Mouse (Mus musculus): ENCODE results near the gene Nelfa. TPM values are rescaled to one million over a fixed set of nuclear protein-coding genes. Genes with fewer than 3 reads are reported as not detected.

Nelfa gene
- polyA plus RNA-seq, 1 experiment from 2014 or later = 37.8 TPM

DNA sequence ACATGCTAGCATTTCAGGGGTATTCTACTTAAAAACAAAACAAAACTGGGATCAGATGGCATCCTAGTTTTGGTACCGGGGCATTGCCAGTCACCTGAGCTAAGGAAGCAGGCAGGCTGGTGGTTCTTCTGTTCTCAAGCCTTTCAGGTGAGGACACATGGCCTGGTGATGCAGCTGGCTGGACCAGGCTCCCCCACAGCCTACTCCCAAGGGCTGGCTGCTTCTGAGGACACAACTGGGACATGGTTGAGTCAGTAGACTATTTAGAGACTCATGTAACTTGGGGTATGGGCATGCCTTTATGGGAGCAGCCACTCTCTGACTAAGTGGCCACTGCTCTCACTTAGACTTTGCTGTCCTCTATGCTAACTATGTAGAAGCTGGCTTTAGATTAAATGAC is 60.7 kb downstream of the Nelfa start:
- 97% methylated on average over 1 of the region's 1 CpGs for WGBS
- peaks cover 18% of the 10 kb centered on the region for H3K36me3 ChIP-seq (ENCODE audit: control insufficient read depth, insufficient read depth, low read length)
- H3K4me1 ChIP-seq (ENCODE audit: control insufficient read depth, insufficient read depth, low read depth, low read length) = no peaks in the 10 kb centered on the region
- no peak overlapping the region for H3K27ac ChIP-seq (ENCODE audit: low read depth, low read length)
- H3K9me3 ChIP-seq (ENCODE audit: control insufficient read depth, low read length) = no peaks in the 10 kb centered on the region
- no peak for ATAC-seq
- no peak overlapping the region for H3K4me3 ChIP-seq (ENCODE audit: low read length)
- no peaks in the 10 kb centered on the region for H3K27me3 ChIP-seq (replicated peaks; ENCODE audit: control insufficient read depth, insufficient read depth, low read length)
- H3K4me2 ChIP-seq (ENCODE audit: low read length) = no peak overlapping the region
- no peak overlapping the region for H3K9ac ChIP-seq (ENCODE audit: low read depth, low read length)

DNA sequence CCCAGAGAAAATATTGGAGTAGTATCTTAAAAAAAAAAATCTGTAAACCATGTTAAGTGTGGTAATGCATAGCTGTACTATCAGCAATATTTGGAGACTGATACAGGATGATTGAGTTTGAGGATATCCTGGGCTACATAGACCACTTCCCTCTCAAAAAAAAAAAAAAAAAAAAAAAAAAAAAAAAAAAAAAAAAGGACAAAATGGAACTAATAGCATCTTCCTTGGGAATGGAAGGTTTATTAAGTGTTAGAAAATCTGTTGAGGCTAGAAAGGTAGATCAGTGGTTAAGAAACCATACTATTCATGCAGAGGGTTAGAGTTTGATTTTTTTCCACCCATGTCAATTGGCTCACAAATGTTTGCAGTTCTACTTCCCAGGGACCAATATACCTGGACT is 78.5 kb downstream of the Nelfa start:
- Histone ChIP-seq H3K4me1 (ENCODE audit: control insufficient read depth, insufficient read depth, low read depth, low read length) (no peaks in the 10 kb centered on the region), H3K36me3 (ENCODE audit: control insufficient read depth, insufficient read depth, low read length) (peaks cover 40% of the 10 kb centered on the region), H3K9ac (ENCODE audit: low read depth, low read length) (no peak overlapping the region), H3K4me2 (ENCODE audit: low read length) (no peak overlapping the region), H3K9me3 (ENCODE audit: control insufficient read depth, low read length) (no peaks in the 10 kb centered on the region), H3K27ac (ENCODE audit: low read depth, low read length) (no peak overlapping the region), H3K27me3 (replicated peaks; ENCODE audit: control insufficient read depth, insufficient read depth, low read length) (no peaks in the 10 kb centered on the region), H3K4me3 (ENCODE audit: low read length) (no peak overlapping the region)
- ATAC-seq = no peak

DNA sequence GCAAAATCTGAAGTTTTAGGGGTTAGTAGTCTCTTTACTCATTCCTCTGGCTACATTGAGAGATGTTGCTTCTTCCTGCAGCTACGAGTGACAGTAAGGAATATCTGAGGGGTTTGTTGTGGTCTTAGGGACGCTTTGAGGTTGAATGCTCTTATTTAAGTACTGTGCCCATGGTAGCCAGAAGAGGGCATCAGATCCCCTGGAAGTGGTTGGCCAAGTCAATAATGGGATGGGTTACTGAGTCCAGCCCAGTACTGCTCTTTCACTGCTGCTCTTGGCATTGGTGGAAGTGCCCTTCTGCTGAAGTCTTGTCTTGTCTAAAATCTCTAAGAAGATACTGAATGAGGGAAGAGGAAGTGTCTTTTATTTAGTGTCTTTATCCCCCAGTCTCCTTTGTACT is 82.2 kb downstream of the Nelfa start:
- Histone ChIP-seq H3K27me3 (replicated peaks; ENCODE audit: control insufficient read depth, insufficient read depth, low read length) (no peaks in the 10 kb centered on the region), H3K9me3 (ENCODE audit: control insufficient read depth, low read length) (no peaks in the 10 kb centered on the region), H3K36me3 (ENCODE audit: control insufficient read depth, insufficient read depth, low read length) (peaks cover 19% of the 10 kb centered on the region), H3K4me2 (ENCODE audit: low read length) (no peak overlapping the region), H3K4me1 (ENCODE audit: control insufficient read depth, insufficient read depth, low read depth, low read length) (no peaks in the 10 kb centered on the region), H3K4me3 (ENCODE audit: low read length) (no peak overlapping the region), H3K9ac (ENCODE audit: low read depth, low read length) (no peak overlapping the region), H3K27ac (ENCODE audit: low read depth, low read length) (no peak overlapping the region)
- 73% methylated on average over 2 of the region's 2 CpGs for WGBS
- ATAC-seq = no peak

DNA sequence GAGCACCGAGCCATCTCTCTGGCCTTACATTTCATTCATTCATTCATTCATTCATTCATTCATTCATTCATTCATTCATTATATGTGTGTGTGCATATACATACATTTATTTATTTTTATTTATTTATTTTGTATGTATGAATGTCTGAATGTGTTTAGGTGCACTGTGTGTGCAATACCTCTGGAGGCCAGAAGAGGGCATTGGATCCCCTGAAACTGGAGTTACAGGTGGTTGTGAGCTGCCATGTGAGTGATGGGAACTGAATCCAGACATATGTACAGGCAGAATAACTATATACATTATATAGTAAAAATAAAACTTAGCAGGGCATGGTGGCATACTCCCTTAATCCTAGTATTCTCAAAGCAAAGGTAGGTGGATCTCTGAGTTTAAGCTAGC is 83.1 kb downstream of the Nelfa start:
- H3K27me3 ChIP-seq (replicated peaks; ENCODE audit: control insufficient read depth, insufficient read depth, low read length) = no peaks in the 10 kb centered on the region

DNA sequence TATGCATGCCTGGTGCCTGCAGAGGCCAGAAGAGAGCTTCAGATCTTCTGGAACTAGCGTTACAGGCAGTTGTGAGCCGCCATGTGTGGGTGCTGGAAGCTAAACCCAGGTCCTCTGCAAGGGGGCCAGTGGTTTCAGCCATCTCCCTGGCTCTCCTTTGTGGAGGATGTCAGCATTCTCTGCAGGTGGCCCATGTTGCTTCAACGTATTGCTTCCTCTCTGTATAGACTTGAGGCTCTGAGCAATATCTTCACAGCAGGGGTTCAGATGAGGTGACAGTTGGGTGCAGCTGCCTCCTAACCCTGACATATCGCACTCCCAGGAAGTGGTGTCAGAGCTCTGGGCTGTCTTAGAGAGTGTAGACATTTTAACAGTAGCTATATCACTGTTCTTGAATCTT is 84.7 kb downstream of the Nelfa start:
- no peaks in the 10 kb centered on the region for H3K27me3 ChIP-seq (replicated peaks; ENCODE audit: control insufficient read depth, insufficient read depth, low read length)
- peaks cover 9% of the 10 kb centered on the region for H3K36me3 ChIP-seq (ENCODE audit: control insufficient read depth, insufficient read depth, low read length)
- no peaks in the 10 kb centered on the region for H3K9me3 ChIP-seq (ENCODE audit: control insufficient read depth, low read length)
- no peak for ATAC-seq
- no peak overlapping the region for H3K9ac ChIP-seq (ENCODE audit: low read depth, low read length)
- no peaks in the 10 kb centered on the region for H3K4me1 ChIP-seq (ENCODE audit: control insufficient read depth, insufficient read depth, low read depth, low read length)
- 81% methylated on average over 4 of the region's 4 CpGs for WGBS
- no peak overlapping the region for H3K4me3 ChIP-seq (ENCODE audit: low read length)
- no peak overlapping the region for H3K27ac ChIP-seq (ENCODE audit: low read depth, low read length)
- H3K4me2 ChIP-seq (ENCODE audit: low read length) = no peak overlapping the region

More for the DNA sequence above, 83.1 kb downstream of the Nelfa start:
- no peak overlapping the region for H3K27ac ChIP-seq (ENCODE audit: low read depth, low read length)
- ATAC-seq = no peak
- H3K9ac ChIP-seq (ENCODE audit: low read depth, low read length) = no peak overlapping the region
- no peaks in the 10 kb centered on the region for H3K4me1 ChIP-seq (ENCODE audit: control insufficient read depth, insufficient read depth, low read depth, low read length)
- H3K4me2 ChIP-seq (ENCODE audit: low read length) = no peak overlapping the region
- no peaks in the 10 kb centered on the region for H3K9me3 ChIP-seq (ENCODE audit: control insufficient read depth, low read length)
- peaks cover 18% of the 10 kb centered on the region for H3K36me3 ChIP-seq (ENCODE audit: control insufficient read depth, insufficient read depth, low read length)
- no peak overlapping the region for H3K4me3 ChIP-seq (ENCODE audit: low read length)
- WGBS = 96% methylated on average over 1 of the region's 1 CpGs

Small RNA genes lying within 50 kb of the gene (microRNA-seq; reads per million reads assigned to microRNA genes)
- 0.62 reads per million for gene Mir7024

Other genes starting within 250 kb of the Nelfa start
- 45.9 and 48.2 TPM in 2 replicates for gene Fgfr3, start 214.7 kb downstream of the Nelfa start, polyA plus RNA-seq (2015; fragmentation: Nextera tagmentation; extraction: Ambion mirVana)
- 68.7 and 75.6 TPM in 2 replicates for gene Letm1, start 153.6 kb downstream of the Nelfa start, polyA plus RNA-seq (2015; fragmentation: Nextera tagmentation; extraction: Ambion mirVana)
- gene Nsd2, start 115.7 kb downstream of the Nelfa start, polyA plus RNA-seq (2015; fragmentation: Nextera tagmentation; extraction: Ambion mirVana) = 52.9 and 68.7 TPM in 2 replicates
- 555 and 649 TPM in 2 replicates for gene Gm1673, start 47.0 kb upstream of the Nelfa start, polyA plus RNA-seq (2015; fragmentation: Nextera tagmentation; extraction: Ambion mirVana)
- gene Nat8l, start 59.6 kb upstream of the Nelfa start, polyA plus RNA-seq (2015; fragmentation: Nextera tagmentation; extraction: Ambion mirVana) = 5.1 and 5.5 TPM in 2 replicates
- 0.20 and 0.52 TPM in 2 replicates for gene Poln, start 233.0 kb upstream of the Nelfa start, polyA plus RNA-seq (2015; fragmentation: Nextera tagmentation; extraction: Ambion mirVana)
- 13.8 and 14.2 TPM in 2 replicates for gene Haus3, start 233.1 kb upstream of the Nelfa start, polyA plus RNA-seq (2015; fragmentation: Nextera tagmentation; extraction: Ambion mirVana)